Mouse (Mus musculus): Measurements from ENCODE around the gene Maml3.

DNA sequence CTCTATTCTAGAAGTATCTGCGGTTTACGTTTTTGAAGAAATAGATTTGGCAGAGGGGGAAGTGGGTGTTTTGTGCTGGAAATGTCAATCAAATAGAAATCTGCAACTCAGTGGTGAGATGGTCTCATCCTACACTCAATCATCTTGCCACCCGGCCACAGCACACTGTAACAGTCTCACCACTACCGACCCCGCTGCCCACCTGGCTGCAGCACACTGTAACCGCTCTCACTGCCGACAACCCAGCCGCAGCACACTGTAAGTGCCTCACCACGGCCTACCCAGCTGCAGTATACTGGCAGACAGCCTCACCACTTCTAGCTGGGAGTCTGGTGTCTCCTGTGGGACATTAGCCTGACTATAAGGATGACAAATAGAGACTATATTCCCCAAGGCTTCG is 322.7 kb downstream of the Maml3 start:
- TF ChIP-seq CTCF (IDR thresholded peaks at IDR 0.05; ENCODE audit: low read depth, low read length) (no peak), POLR2A (IDR thresholded peaks at IDR 0.05; ENCODE audit: borderline replicate concordance, low read depth, low read length) (no peak)
